Mouse (Mus musculus) gastrocnemius, postnatal 14 days (tissue): Measurements from ENCODE around the gene Gm45808. TPM values are rescaled to one million over a fixed set of nuclear protein-coding genes. Genes with fewer than 3 reads are reported as not detected.

Experiments
- DNase-seq: peaks from one replicate; pipeline ENCODE4 v3.0.0; 2021; ENCODE audit warnings: mixed read lengths
- intact Hi-C: fragments of 180-260 bp; cut with DNase I; formaldehyde crosslinking; loops from one replicate; pipeline ENCODE4 v1.15.1; 2025; ENCODE audit warnings: low total_unique reads
- microRNA-seq, 2 experiments: library from miRNA; unstranded; fragments of <30 nt; microRNA quantifications; one replicate each; pipeline ENCODE4 v1.2.0; 2021
- total RNA-seq, 2 experiments: library from RNA; stranded (reverse); gene quantifications; 2 replicates each; pipeline ENCODE4 v1.2.3; 2021

Gm45808 gene
- total RNA-seq, 2 experiments from 2014 or later: 6.0 to 6.2 TPM

GRCm38 (mm10) chr7:45420615-45420919 is 66.0 kb downstream of the Gm45808 start, which contains the start of gene Lhb:
Gene Lhb (plus strand): TSS chr7:45420820.
- intact Hi-C loops: no loop called here
- no peak for DNase-seq

DNA sequence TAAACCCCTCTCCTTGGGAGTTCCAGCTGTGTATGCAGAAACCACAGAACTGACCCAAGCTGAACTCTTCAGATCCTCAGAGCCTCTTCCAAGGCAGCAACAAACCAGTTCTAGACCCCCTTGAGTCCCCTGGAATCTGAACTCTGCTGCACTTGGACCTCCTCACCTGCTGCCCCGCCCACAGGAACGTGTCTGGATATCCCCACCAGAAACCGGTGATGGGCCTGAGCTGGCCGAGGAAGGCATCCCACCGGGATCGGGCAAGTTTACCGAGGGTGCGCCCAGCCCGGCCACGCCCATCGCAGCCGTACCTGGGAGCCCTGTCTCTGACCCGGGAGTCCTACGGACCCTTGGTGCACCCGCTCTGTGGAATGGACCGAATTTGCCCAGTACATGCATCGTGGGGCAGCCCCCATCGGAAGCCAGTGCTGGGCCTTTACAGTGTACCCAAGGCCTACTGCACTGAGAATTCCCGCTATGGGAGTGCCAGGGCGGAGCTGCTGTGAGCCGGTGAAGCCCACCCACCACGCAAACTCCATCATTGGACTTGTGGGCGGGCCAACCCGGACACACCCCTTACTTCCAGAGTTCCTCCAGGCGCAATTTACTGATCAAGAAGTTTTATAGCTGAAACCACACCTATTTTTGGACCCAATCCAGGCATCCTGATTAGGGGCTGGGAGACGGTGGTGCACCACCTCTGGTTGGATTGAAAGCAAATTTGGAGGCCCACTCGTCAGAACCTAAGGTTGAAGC is 66.6 kb downstream of the Gm45808 start:
- DNase-seq: no peak
- intact Hi-C loops: no loop called here

DNA sequence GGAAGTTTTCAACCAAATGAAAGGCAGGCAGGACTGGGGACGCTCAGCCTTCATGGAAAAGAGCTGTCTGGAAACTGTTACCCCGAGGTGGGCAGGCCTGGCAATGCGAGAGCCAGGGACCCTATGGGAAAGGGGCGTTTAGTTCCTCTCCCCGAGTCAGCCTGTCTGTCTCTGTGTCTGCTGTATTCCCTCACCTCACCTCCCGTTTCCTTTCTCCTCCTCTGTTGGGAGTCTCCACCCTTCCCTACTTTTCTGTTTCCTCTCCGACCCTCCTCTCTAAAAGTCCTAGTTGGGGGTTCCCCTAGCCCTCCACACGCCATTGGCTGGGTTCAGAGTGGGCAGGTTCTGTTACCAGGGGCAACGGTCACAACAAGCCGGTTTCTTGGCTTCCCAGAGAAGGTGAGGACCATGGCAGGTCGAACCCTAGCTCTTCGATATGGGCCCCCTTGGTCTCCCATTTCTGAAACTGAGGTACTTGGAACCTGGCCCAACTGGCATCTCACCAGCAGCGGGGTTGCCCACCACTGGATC is 68.6 kb downstream of the Gm45808 start:
- intact Hi-C loops: no loop called here
- no peak for DNase-seq

Small RNA genes within 50 kb of the gene (microRNA-seq; reads per million reads assigned to microRNA genes)
- gene Gm22133: 0 reads per million in 2 experiments

Other genes starting within 250 kb of the Gm45808 start
- gene Cd37, start 247.7 kb downstream of the Gm45808 start, total RNA-seq: 1 to 10 TPM; 1.4 to 1.5 TPM
- gene Slc6a16, start 245.7 kb downstream of the Gm45808 start, total RNA-seq: not detected
- not detected for gene Slc6a21, start 209.3 kb downstream of the Gm45808 start, total RNA-seq
- 10 to 100 TPM; 23.5 to 24.5 TPM for gene Trpm4, start 153.0 kb downstream of the Gm45808 start, total RNA-seq
- gene Hrc, start 151.5 kb downstream of the Gm45808 start, total RNA-seq: 100 to 1,000 TPM; 711 to 744 TPM
- gene Ppfia3, start 119.8 kb downstream of the Gm45808 start, total RNA-seq: under 1 TPM; 0.69 to 0.78 TPM
- gene Lin7b, start 116.2 kb downstream of the Gm45808 start, total RNA-seq: 1 to 10 TPM in 1 of 2 experiments, under 1 TPM in 1; 0.49 to 1.6 TPM
- gene Snrnp70, start 91.1 kb downstream of the Gm45808 start, total RNA-seq: 10 to 100 TPM; 90.1 to 93.1 TPM
- gene Kcna7, start 81.2 kb downstream of the Gm45808 start, total RNA-seq: 10 to 100 TPM; 39.6 to 44.1 TPM
- gene Ntf5, start 73.1 kb downstream of the Gm45808 start, total RNA-seq: 1 to 10 TPM; 2.3 to 2.6 TPM
- under 1 TPM in 1 of 2 experiments, not detected in 1; 0.35 TPM for gene Lhb, start 66.0 kb downstream of the Gm45808 start, total RNA-seq
- 100 to 1,000 TPM; 167 to 213 TPM for gene Gys1, start 52.0 kb downstream of the Gm45808 start, total RNA-seq
- 10 to 100 TPM; 20.3 to 23.7 TPM for gene Ruvbl2, start 48.7 kb downstream of the Gm45808 start, total RNA-seq
- 100 to 1,000 TPM; 119 to 132 TPM for gene Ftl1, start 26.9 kb downstream of the Gm45808 start, total RNA-seq
- gene Bax, start 19.9 kb downstream of the Gm45808 start, total RNA-seq: 10 to 100 TPM; 20.1 to 22.4 TPM
- gene Tulp2, start 4.9 kb downstream of the Gm45808 start, total RNA-seq: not detected
- 10 to 100 TPM in 1 of 2 experiments, 1 to 10 TPM in 1; 9.4 to 10.5 TPM for gene Dhdh, start 2.0 kb upstream of the Gm45808 start, total RNA-seq
- gene Nucb1, start 23.6 kb upstream of the Gm45808 start, total RNA-seq: 100 to 1,000 TPM; 100 TPM
- 10 to 100 TPM; 13.1 to 18.4 TPM for gene Ppp1r15a, start 39.5 kb upstream of the Gm45808 start, total RNA-seq
- gene Plekha4, start 39.5 kb upstream of the Gm45808 start, total RNA-seq: 10 to 100 TPM in 1 of 2 experiments, 1 to 10 TPM in 1; 6.8 to 14.8 TPM
- gene Hsd17b14, start 68.1 kb upstream of the Gm45808 start, total RNA-seq: 1 to 10 TPM; 1.7 to 2.3 TPM
- gene Bcat2, start 83.3 kb upstream of the Gm45808 start, total RNA-seq: 10 to 100 TPM; 37.2 to 37.8 TPM
- gene Fgf21, start 128.7 kb upstream of the Gm45808 start, total RNA-seq: not detected
- under 1 TPM in 1 of 2 experiments, not detected in 1; 0.11 TPM for gene Fut1, start 130.5 kb upstream of the Gm45808 start, total RNA-seq
- under 1 TPM; 0.12 to 0.18 TPM for gene Izumo1, start 135.0 kb upstream of the Gm45808 start, total RNA-seq
- gene Rasip1, start 140.7 kb upstream of the Gm45808 start, total RNA-seq: 10 to 100 TPM; 14.1 to 16.1 TPM
- gene Mamstr, start 153.2 kb upstream of the Gm45808 start, total RNA-seq: 10 to 100 TPM; 60.3 to 85.3 TPM
- under 1 TPM; 0.58 to 0.66 TPM for gene Fut2, start 179.6 kb upstream of the Gm45808 start, total RNA-seq
- gene Ntn5, start 197.2 kb upstream of the Gm45808 start, total RNA-seq: under 1 TPM; 0.51 to 0.62 TPM
- under 1 TPM; 0.18 to 0.31 TPM for gene Sec1, start 207.6 kb upstream of the Gm45808 start, total RNA-seq
- 1 to 10 TPM; 4.5 to 4.6 TPM for gene Car11, start 213.0 kb upstream of the Gm45808 start, total RNA-seq
- 10 to 100 TPM; 20.6 to 32.8 TPM for gene Dbp, start 218.3 kb upstream of the Gm45808 start, total RNA-seq
- gene Rpl18, start 228.6 kb upstream of the Gm45808 start, total RNA-seq: 100 to 1,000 TPM; 607 to 662 TPM
- 10 to 100 TPM; 12.0 to 13.2 TPM for gene Sphk2, start 231.2 kb upstream of the Gm45808 start, total RNA-seq
- gene Fam83e, start 234.4 kb upstream of the Gm45808 start, total RNA-seq: under 1 TPM; 0.16 TPM
- gene Spaca4, start 239.0 kb upstream of the Gm45808 start, total RNA-seq: not detected